Mouse (Mus musculus): ENCODE data around the gene Il1a. TPM values are rescaled to one million over a fixed set of nuclear protein-coding genes. Genes with fewer than 3 reads are reported as not detected.
A peak's percentile ranks its signal among the peaks of the same experiment; 100 is the strongest.

Il1a gene
- polyA plus RNA-seq, 1 experiment from 2014 or later = 0.25 TPM

DNA sequence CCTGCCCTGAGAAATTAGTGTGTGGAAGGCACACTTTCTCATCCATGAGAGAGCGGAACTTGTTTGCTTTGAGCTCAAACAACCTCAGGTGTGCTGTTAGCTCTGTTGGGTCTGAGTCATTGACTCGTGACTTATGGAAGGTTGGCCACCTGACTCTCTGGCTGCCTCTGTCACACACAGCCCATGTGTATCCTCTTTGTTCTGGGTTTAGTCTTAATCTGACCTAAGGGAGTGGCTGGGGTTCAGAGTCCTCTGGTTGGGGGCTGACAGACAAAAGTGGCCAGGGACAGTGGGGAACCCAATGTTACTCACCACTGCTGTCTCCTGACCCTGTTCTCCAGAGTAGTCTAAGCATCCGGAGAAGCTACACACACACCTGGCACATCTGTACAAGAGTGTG is 51.7 kb downstream of the Il1a start:
- Histone ChIP-seq H3K4me3 (ENCODE audit: low read depth, low read length) (no peak overlapping the region), H3K27ac (ENCODE audit: low read length) (no peak overlapping the region), H3K9ac (ENCODE audit: low read depth, low read length) (no peak overlapping the region), H3K4me2 (ENCODE audit: low read length) (no peak overlapping the region), H3K4me1 (ENCODE audit: control insufficient read depth, insufficient read depth, low read length) (no peaks in the 10 kb centered on the region), H3K27me3 (ENCODE audit: control insufficient read depth, insufficient read depth, low read depth, low read length) (no peaks in the 10 kb centered on the region), H3K36me3 (ENCODE audit: control insufficient read depth, insufficient read depth, low read length) (no peaks in the 10 kb centered on the region), H3K9me3 (replicated peaks; ENCODE audit: control insufficient read depth, low read length, poor library complexity, severe bottlenecking) (no peaks in the 10 kb centered on the region)
- peak; percentile 43; the same call in 1 of the 2 replicates for ATAC-seq
- 87% methylated on average over 3 of the region's 3 CpGs for WGBS

DNA sequence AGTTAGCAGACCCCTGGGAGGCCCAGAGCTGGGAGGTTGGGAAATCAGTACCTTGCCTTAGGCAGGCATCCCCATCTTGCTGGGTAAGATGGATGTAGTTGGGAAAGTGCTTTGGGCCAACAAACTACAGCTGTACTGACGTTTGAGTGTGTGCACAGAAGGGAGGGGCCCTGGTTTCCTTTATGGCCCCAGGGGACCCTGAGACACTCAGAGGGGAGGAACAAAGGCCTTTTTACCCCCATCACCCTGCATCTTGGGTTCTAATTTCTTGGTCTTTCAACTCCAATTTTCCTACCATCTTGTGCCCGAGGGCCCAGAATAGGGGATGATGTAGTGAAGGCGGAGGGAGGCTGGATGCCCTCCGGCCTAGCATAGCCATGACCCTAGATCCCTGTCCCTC is 53.8 kb downstream of the Il1a start:
- no peak overlapping the region for H3K4me2 ChIP-seq (ENCODE audit: low read length)
- no peak for ATAC-seq
- WGBS = 84% methylated on average over 4 of the region's 4 CpGs

GRCm38 (mm10) chr2:129254076-129254475 is 55.7 kb downstream of the Il1a start:
- 88% methylated on average over 2 of the region's 2 CpGs for WGBS
- H3K9ac ChIP-seq (ENCODE audit: low read depth, low read length) = no peak overlapping the region
- H3K4me2 ChIP-seq (ENCODE audit: low read length) = no peak overlapping the region
- ATAC-seq = no peak
- H3K9me3 ChIP-seq (replicated peaks; ENCODE audit: control insufficient read depth, low read length, poor library complexity, severe bottlenecking) = no peaks in the 10 kb centered on the region
- no peak overlapping the region for H3K27ac ChIP-seq (ENCODE audit: low read length)
- H3K36me3 ChIP-seq (ENCODE audit: control insufficient read depth, insufficient read depth, low read length) = no peaks in the 10 kb centered on the region
- no peaks in the 10 kb centered on the region for H3K4me1 ChIP-seq (ENCODE audit: control insufficient read depth, insufficient read depth, low read length)
- no peak overlapping the region for H3K4me3 ChIP-seq (ENCODE audit: low read depth, low read length)
- no peaks in the 10 kb centered on the region for H3K27me3 ChIP-seq (ENCODE audit: control insufficient read depth, insufficient read depth, low read depth, low read length)

More for the DNA sequence above, 53.8 kb downstream of the Il1a start:
- Histone ChIP-seq H3K4me3 (ENCODE audit: low read depth, low read length) (no peak overlapping the region), H3K27me3 (ENCODE audit: control insufficient read depth, insufficient read depth, low read depth, low read length) (no peaks in the 10 kb centered on the region), H3K36me3 (ENCODE audit: control insufficient read depth, insufficient read depth, low read length) (no peaks in the 10 kb centered on the region), H3K4me1 (ENCODE audit: control insufficient read depth, insufficient read depth, low read length) (no peaks in the 10 kb centered on the region), H3K27ac (ENCODE audit: low read length) (no peak overlapping the region), H3K9me3 (replicated peaks; ENCODE audit: control insufficient read depth, low read length, poor library complexity, severe bottlenecking) (no peaks in the 10 kb centered on the region), H3K9ac (ENCODE audit: low read depth, low read length) (no peak overlapping the region)

GRCm38 (mm10) chr2:129253631-129253970 is 56.2 kb downstream of the Il1a start:
- 83% methylated on average over 2 of the region's 2 CpGs for WGBS
- Histone ChIP-seq H3K4me1 (ENCODE audit: control insufficient read depth, insufficient read depth, low read length) (no peaks in the 10 kb centered on the region), H3K27ac (ENCODE audit: low read length) (no peak overlapping the region), H3K4me2 (ENCODE audit: low read length) (no peak overlapping the region), H3K4me3 (ENCODE audit: low read depth, low read length) (no peak overlapping the region), H3K36me3 (ENCODE audit: control insufficient read depth, insufficient read depth, low read length) (no peaks in the 10 kb centered on the region), H3K9ac (ENCODE audit: low read depth, low read length) (no peak overlapping the region), H3K27me3 (ENCODE audit: control insufficient read depth, insufficient read depth, low read depth, low read length) (no peaks in the 10 kb centered on the region), H3K9me3 (replicated peaks; ENCODE audit: control insufficient read depth, low read length, poor library complexity, severe bottlenecking) (no peaks in the 10 kb centered on the region)
- ATAC-seq = no peak

DNA sequence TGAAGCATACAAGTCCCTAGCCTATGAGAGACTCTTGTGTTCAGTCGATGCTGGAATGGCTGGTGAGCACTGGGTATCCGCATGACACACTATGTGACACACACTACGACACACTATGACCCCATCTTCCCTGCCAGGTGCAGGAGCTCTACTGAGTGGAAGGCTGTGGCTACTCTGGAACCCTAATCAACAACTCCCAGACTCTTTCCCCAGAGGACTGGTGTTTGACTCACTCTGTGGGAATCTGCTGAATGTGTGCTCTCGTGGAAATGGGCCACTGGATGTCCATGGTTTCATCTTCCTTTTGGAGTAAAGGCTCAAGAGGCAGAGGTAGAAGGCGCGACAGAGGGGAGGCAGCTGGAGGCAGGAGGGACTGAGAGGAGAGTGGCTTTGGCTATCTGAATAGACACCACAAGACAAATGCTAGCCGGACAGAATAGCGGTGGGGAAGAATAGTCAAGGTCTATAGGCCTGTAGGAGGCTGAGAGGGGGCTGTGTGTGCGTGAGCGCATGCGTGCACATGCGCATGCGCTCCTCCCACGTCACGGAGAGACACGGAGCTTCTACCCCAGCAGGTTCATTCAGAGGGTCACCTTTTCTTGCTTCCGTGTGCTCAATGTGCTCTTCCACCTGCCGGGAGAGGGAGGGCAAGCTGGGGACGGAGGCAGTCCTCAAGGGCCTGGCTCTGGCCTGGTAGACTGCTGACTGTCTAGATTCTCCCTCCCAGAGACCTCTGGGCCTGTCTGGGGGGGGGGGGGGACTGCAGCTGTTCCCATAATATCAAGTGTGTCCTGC is 56.7 kb downstream of the Il1a start:
- H3K9me3 ChIP-seq (replicated peaks; ENCODE audit: control insufficient read depth, low read length, poor library complexity, severe bottlenecking) = no peaks in the 10 kb centered on the region
- no peaks in the 10 kb centered on the region for H3K4me1 ChIP-seq (ENCODE audit: control insufficient read depth, insufficient read depth, low read length)
- H3K27ac ChIP-seq (ENCODE audit: low read length) = no peak overlapping the region
- H3K9ac ChIP-seq (ENCODE audit: low read depth, low read length) = no peak overlapping the region
- no peak overlapping the region for H3K4me3 ChIP-seq (ENCODE audit: low read depth, low read length)
- H3K36me3 ChIP-seq (ENCODE audit: control insufficient read depth, insufficient read depth, low read length) = no peaks in the 10 kb centered on the region
- ATAC-seq = no peak
- H3K4me2 ChIP-seq (ENCODE audit: low read length) = no peak overlapping the region
- 89% methylated on average over 19 of the region's 19 CpGs for WGBS
- no peaks in the 10 kb centered on the region for H3K27me3 ChIP-seq (ENCODE audit: control insufficient read depth, insufficient read depth, low read depth, low read length)

Other genes starting within 250 kb of the Il1a start
- gene Ttl, start 244.0 kb downstream of the Il1a start, polyA plus RNA-seq (2015; fragmentation: Nextera tagmentation; extraction: Ambion mirVana) = 31.1 and 34.2 TPM in 2 replicates
- gene Polr1b, start 209.0 kb downstream of the Il1a start, polyA plus RNA-seq (2015; fragmentation: Nextera tagmentation; extraction: Ambion mirVana) = 15.6 and 16.1 TPM in 2 replicates
- 17.6 and 18.1 TPM in 2 replicates for gene Chchd5, start 180.3 kb downstream of the Il1a start, polyA plus RNA-seq (2015; fragmentation: Nextera tagmentation; extraction: Ambion mirVana)
- gene Slc20a1, start 111.2 kb downstream of the Il1a start, polyA plus RNA-seq (2015; fragmentation: Nextera tagmentation; extraction: Ambion mirVana) = 64.5 and 67.6 TPM in 2 replicates
- 6.5 and 7.9 TPM in 2 replicates for gene Ckap2l, start 12.8 kb downstream of the Il1a start, polyA plus RNA-seq (2015; fragmentation: Nextera tagmentation; extraction: Ambion mirVana)
- gene Il1b, start 61.2 kb upstream of the Il1a start, polyA plus RNA-seq (2015; fragmentation: Nextera tagmentation; extraction: Ambion mirVana) = not detected in 2 replicates
- gene F830045P16Rik, start 226.6 kb upstream of the Il1a start, polyA plus RNA-seq (2015; fragmentation: Nextera tagmentation; extraction: Ambion mirVana) = not detected in 2 replicates

Measured in midbrain, embryonic 16.5 days (tissue).